Mouse (Mus musculus): ENCODE measurements around the gene Tbx18. TPM values are rescaled to one million over a fixed set of nuclear protein-coding genes. Genes with fewer than 3 reads are reported as not detected.

The Tbx18 gene
- total RNA-seq, 4 experiments from 2014 or later = 0.24 to 0.56 (median 0.41) TPM

DNA sequence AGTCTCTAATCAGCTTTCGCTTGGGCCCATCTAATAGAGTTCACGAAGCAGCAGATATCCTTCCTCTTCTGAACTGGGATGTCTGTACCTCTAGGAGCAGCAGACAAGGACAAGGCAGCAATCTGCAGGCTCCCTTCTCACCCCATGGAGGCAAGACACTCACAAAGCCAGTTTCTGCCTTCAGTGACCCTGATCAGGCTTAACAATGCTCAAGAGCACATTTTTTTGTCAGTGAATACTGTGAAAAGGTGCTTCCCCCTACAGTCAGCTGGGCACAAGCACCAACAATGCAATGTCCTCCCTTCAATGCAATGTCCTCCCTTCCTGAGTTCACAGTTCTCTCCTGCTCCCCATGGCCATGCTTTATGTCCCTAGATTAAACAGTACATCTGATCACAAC, 9.3 kb downstream of the Tbx18 start:
- no peak for DNase-seq (ENCODE audit: low spot score in 2 of 2)

DNA sequence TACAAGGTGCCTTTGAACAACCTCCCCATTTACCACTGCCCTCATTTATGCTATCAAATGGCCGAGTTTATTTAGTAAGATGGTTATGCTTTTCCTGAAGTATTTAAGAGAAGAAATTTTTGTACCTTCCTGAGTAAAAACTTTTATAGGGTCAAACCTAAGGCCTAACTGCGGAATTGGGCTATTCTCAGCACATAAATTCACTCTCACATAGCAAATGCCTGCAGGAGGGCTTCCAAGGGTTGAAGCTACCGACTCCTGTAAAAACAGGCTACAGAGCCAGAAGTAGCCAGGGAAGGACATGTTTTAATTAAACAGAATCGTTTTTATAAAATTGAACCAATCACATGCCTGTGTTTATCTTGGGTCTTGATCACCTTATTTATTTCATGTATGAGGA, 20.7 kb downstream of the Tbx18 start:
- no peak for DNase-seq (ENCODE audit: low spot score in 2 of 2)

DNA sequence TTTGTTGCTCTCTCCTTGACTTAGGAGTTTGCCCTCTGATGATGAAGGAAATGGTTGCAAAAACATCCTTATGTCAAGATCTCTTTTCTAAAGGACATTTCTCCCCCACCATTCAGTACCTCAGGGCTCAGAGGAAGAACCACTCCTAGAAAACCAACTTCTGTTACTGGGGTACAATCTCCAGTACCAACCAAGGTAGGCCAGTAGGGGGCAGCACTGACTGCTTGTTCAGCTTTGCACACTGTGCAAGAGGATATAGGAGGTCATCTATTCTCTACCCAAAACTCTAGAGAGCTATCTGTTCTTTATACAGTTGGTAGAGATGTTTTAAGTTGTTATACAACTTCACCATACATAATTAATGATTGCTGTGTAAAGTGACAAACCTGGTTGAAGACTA, 22.9 kb downstream of the Tbx18 start:
- peak in 1 of 2 experiments; percentile 29 for DNase-seq (ENCODE audit: low spot score in 2 of 2)

DNA sequence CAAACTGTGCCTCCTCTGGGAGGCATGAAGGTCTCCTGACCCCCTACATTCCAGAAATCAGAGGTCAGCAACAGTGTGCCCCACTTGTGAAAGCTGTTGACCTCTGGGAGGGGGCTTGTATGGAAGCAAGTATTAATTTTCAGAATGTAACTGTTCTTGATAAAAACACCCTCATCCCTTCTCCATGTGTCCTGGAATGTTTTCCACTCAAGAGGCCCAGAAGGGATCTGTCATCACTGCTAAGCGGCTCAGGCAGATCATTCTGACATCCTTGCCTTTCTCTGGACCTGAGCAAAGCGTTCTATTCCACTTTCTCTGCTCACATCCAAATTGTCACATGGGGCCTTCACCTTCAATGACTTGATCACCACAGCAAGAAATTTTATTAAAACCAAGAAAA, 28.8 kb downstream of the Tbx18 start:
- no peak for DNase-seq (ENCODE audit: low spot score in 2 of 2)

DNA sequence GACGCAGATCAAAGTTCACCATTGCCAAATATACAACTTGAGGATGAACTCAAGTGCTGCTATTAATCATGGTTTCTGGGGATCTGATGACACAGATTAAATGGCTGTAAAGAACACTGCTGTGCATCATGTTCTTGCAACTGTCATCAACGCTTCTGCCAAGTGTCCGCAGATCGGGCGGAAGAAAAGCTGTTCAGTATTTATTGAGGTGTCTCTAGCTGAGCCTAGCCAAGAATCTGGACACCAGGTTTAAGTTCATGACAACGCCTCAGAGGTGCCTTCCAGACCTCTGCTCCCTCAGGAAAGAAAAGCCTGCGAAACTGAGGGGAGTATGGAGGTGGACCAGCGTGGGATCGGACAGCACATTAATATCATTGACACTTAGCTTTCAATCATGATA, 44.1 kb downstream of the Tbx18 start:
- DNase-seq (ENCODE audit: low spot score in 2 of 2) = no peak

DNA sequence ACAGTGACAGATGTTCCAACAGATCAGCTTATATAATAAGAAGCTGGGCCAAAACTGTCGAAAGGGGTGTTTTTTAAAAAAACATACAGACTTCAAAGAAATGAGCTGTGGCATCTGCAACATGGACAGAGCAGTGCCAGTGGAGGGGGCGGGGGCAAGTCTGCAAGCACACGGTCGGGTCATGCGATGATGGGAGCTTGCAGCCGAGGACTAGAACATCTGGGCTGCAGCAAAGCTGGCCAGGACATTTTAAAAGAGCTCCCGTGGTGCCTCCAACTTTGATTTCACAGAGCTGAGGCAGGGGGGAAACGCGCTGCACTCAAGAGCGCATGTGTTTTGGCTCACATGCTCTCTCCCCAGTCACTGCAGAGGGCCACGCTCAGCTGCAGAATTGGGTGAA, 48.8 kb downstream of the Tbx18 start:
- no peak for DNase-seq (ENCODE audit: low spot score in 2 of 2)
